Mouse (Mus musculus) B cell, adult (primary cell): ENCODE data around the gene Atp13a2. TPM values are rescaled to one million over a fixed set of nuclear protein-coding genes. Genes with fewer than 3 reads are reported as not detected.

Source experiments
- total RNA-seq: library from RNA; stranded (reverse); gene quantifications from 4 replicates; pipeline ENCODE4 v1.2.4, GENCODE M21; 2023; ENCODE audit not compliant: inconsistent age

Atp13a2 gene
- total RNA-seq = 83.0 to 98.0 TPM (median 89.9 TPM) in 4 replicates

GRCm38 (mm10) chr4:140986711-140987395 lies at the start of gene Atp13a2:
Gene Atp13a2 (plus strand): TSS chr4:140986873.

GRCm38 (mm10) chr4:140960781-140961466 lies 25.7 kb upstream of the Atp13a2 start, which contains the start of gene Sdhb:
Gene Sdhb (plus strand): TSS chr4:140961203.

GRCm38 (mm10) chr4:141010118-141010517 lies 23.4 kb downstream of the Atp13a2 start, which contains the start of gene Mfap2:
Gene Mfap2 (plus strand): TSS chr4:141010418.

Other genes starting within 250 kb of the Atp13a2 start
- 0.30 to 0.93 TPM in 2 of 4 replicates, not detected in the others for gene Padi6, start 244.2 kb upstream of the Atp13a2 start, total RNA-seq
- gene Padi4, start 212.6 kb upstream of the Atp13a2 start, total RNA-seq = 0.30 to 0.64 TPM (median 0.59 TPM) in 4 replicates
- 0.19 to 0.22 TPM in 2 of 4 replicates, not detected in the others for gene Padi3, start 176.2 kb upstream of the Atp13a2 start, total RNA-seq
- 0.18 TPM in 1 of 4 replicates, not detected in the others for gene Padi1, start 141.1 kb upstream of the Atp13a2 start, total RNA-seq
- 10.0 to 12.8 TPM (median 12.1 TPM) in 4 replicates for gene Padi2, start 80.5 kb upstream of the Atp13a2 start, total RNA-seq
- gene Sdhb, start 25.7 kb upstream of the Atp13a2 start, total RNA-seq = 73.7 to 93.5 TPM (median 79.1 TPM) in 4 replicates
- not detected in 4 replicates for gene Mfap2, start 23.5 kb downstream of the Atp13a2 start, total RNA-seq
- 14.6 to 19.6 TPM (median 17.0 TPM) in 4 replicates for gene Crocc, start 73.7 kb downstream of the Atp13a2 start, total RNA-seq
- gene Necap2, start 91.5 kb downstream of the Atp13a2 start, total RNA-seq = 76.1 to 93.7 TPM (median 82.3 TPM) in 4 replicates
- not detected in 4 replicates for gene Spata21, start 101.5 kb downstream of the Atp13a2 start, total RNA-seq
- gene Szrd1, start 152.9 kb downstream of the Atp13a2 start, total RNA-seq = 125 to 154 TPM (median 139 TPM) in 4 replicates
- 18.9 to 20.8 TPM (median 20.3 TPM) in 4 replicates for gene Fbxo42, start 161.0 kb downstream of the Atp13a2 start, total RNA-seq
- gene Rsg1, start 227.1 kb downstream of the Atp13a2 start, total RNA-seq = 2.2 to 4.0 TPM (median 3.0 TPM) in 4 replicates